10 mouse cellular contexts compared by ENCODE assay signal in the genomic region with DNA sequence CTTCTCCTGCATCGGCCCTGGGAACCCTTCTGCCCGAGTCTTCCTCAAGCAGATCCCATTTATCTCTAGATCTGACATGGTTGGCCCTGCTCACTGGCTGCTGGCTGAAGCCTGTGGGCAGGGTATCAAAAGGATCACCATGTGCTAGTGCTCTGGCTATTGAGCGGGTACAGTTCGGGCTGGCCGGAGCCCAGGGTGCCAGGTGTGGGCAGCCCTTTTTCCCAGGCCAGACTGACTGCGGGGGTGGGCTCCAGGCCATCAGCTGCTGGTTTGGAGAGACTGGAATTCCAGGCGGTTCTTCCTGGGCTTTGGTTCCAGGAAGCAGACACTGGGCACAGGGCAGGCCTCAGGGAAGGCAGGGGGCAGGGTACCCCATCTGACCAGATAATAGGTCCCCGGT. TPM values are rescaled to one million over a fixed set of nuclear protein-coding genes. Genes with fewer than 3 reads are reported as not detected.
DNase-seq lines count a peak whose midpoint lies in the region; ATAC-seq and TF ChIP-seq lines count a peak whose summit lies in the region.
"Had no signal": no experiment of that assay in that cellular context is flagged by ENCODE, and none has a peak within 500 bp of the region (broad histone marks: within the 10 kb centered on the region; RNA-seq: fewer than 3 reads in every experiment).

No protein-coding gene starts in this region.

- no peak overlapping the region for H3K4me2 ChIP-seq in neural tube, embryonic 13.5 days
- H3K4me2 ChIP-seq in neural tube, embryonic 15.5 days = no peak overlapping the region
- H3K4me2 ChIP-seq in forebrain, embryonic 12.5 days = no peak overlapping the region

- H3K4me3 ChIP-seq in neural tube, embryonic 13.5 days = no peak overlapping the region
- H3K4me3 ChIP-seq in heart, embryonic 10.5 days = no peak overlapping the region
- H3K4me3 ChIP-seq in neural tube, embryonic 15.5 days (replicated peaks) = no peak overlapping the region
- no peak overlapping the region for H3K4me3 ChIP-seq in thymus, adult 2 months (ENCODE audit: control insufficient read depth, insufficient read depth, low read length)
- no peak overlapping the region for H3K4me3 ChIP-seq in forebrain, embryonic 12.5 days (replicated peaks)

- DNase-seq in adrenal gland, postnatal 14 days = peak; percentile 41
- DNase-seq in adrenal gland, postnatal 36 days = no peak
- no peak for DNase-seq in neural tube, embryonic 10.5 days (ENCODE audit: extremely low spot score, low spot score)
- DNase-seq in heart, embryonic 10.5 days (ENCODE audit: low spot score) = no peak
- no peak for DNase-seq in thymus, adult 2 months

- H3K27ac ChIP-seq in neural tube, embryonic 13.5 days (replicated peaks) = peak overlapping the region; percentile 52; the same call in 1 of the 2 replicates
- H3K27ac ChIP-seq in heart, embryonic 10.5 days = peak overlapping the region; percentile 65
- peak overlapping the region; percentile 37; the same call in 1 of the 2 replicates for H3K27ac ChIP-seq in neural tube, embryonic 15.5 days (replicated peaks)
- no peak overlapping the region for H3K27ac ChIP-seq in thymus, adult 2 months (ENCODE audit: control insufficient read depth, insufficient read depth, low read length)
- H3K27ac ChIP-seq in forebrain, embryonic 12.5 days = no peak overlapping the region

- peaks cover 26% of the 10 kb centered on the region for H3K27me3 ChIP-seq in neural tube, embryonic 13.5 days
- H3K27me3 ChIP-seq in heart, embryonic 10.5 days (ENCODE audit: insufficient read depth, poor library complexity, severe bottlenecking) = peaks cover 7% of the 10 kb centered on the region; the same call in 1 of the 2 replicates
- peaks cover 19% of the 10 kb centered on the region for H3K27me3 ChIP-seq in neural tube, embryonic 15.5 days (replicated peaks)
- no peaks in the 10 kb centered on the region for H3K27me3 ChIP-seq in thymus, adult 2 months (ENCODE audit: control insufficient read depth, insufficient read depth, low read length)
- H3K27me3 ChIP-seq in forebrain, embryonic 12.5 days = peaks cover 58% of the 10 kb centered on the region

- no peak for TF ChIP-seq CTCF in thymus, adult 2 months (IDR thresholded peaks at IDR 0.05; ENCODE audit: borderline replicate concordance, control insufficient read depth, extremely low read depth, insufficient read depth, low read length, poor library complexity)

- H3K36me3 ChIP-seq in neural tube, embryonic 13.5 days = peaks cover 25% of the 10 kb centered on the region
- peaks cover 33% of the 10 kb centered on the region for H3K36me3 ChIP-seq in heart, embryonic 10.5 days
- peaks cover 21% of the 10 kb centered on the region for H3K36me3 ChIP-seq in neural tube, embryonic 15.5 days
- H3K36me3 ChIP-seq in thymus, adult 2 months (ENCODE audit: control insufficient read depth, insufficient read depth, low read length) = no peaks in the 10 kb centered on the region
- H3K36me3 ChIP-seq in forebrain, embryonic 12.5 days (replicated peaks) = peaks cover 27% of the 10 kb centered on the region
- H3K36me3 ChIP-seq: embryonic facial prominence, embryonic 15.5 days had no signal

- no peak overlapping the region for H3K9ac ChIP-seq in neural tube, embryonic 13.5 days
- no peak overlapping the region for H3K9ac ChIP-seq in neural tube, embryonic 15.5 days (replicated peaks)
- H3K9ac ChIP-seq in forebrain, embryonic 12.5 days = no peak overlapping the region
- H3K9ac ChIP-seq: embryonic facial prominence, embryonic 15.5 days had no signal

- WGBS in neural tube, embryonic 13.5 days = 73% methylated on average over 8 of the region's 8 CpGs
- 69% methylated on average over 8 of the region's 8 CpGs for WGBS in heart, embryonic 10.5 days
- WGBS in neural tube, embryonic 15.5 days = 59% methylated on average over 8 of the region's 8 CpGs
- 94% methylated on average over 8 of the region's 8 CpGs for WGBS in thymus, adult 2 months
- 92% methylated on average over 8 of the region's 8 CpGs for WGBS in forebrain, embryonic 12.5 days

- H3K9me3 ChIP-seq in neural tube, embryonic 13.5 days = no peaks in the 10 kb centered on the region
- no peaks in the 10 kb centered on the region for H3K9me3 ChIP-seq in heart, embryonic 10.5 days
- H3K9me3 ChIP-seq in neural tube, embryonic 15.5 days (replicated peaks) = no peaks in the 10 kb centered on the region
- no peaks in the 10 kb centered on the region for H3K9me3 ChIP-seq in forebrain, embryonic 12.5 days
- H3K9me3 ChIP-seq: embryonic facial prominence, embryonic 15.5 days had no signal

- no peak for TF ChIP-seq POLR2A in thymus, adult 2 months (IDR thresholded peaks at IDR 0.05; ENCODE audit: control insufficient read depth, extremely low read depth, insufficient read depth, low read length, poor library complexity)

- ATAC-seq in neural tube, embryonic 13.5 days (ENCODE audit: low read depth) = no peak
- ATAC-seq in neural tube, embryonic 15.5 days (ENCODE audit: low FRiP score) = no peak
- ATAC-seq in forebrain, embryonic 12.5 days (ENCODE audit: low FRiP score) = no peak

- H3K4me1 ChIP-seq in neural tube, embryonic 13.5 days (replicated peaks) = peaks cover 54% of the 10 kb centered on the region
- peaks cover 94% of the 10 kb centered on the region for H3K4me1 ChIP-seq in heart, embryonic 10.5 days
- peaks cover 54% of the 10 kb centered on the region for H3K4me1 ChIP-seq in neural tube, embryonic 15.5 days
- H3K4me1 ChIP-seq in thymus, adult 2 months (replicated peaks; ENCODE audit: control insufficient read depth, insufficient read depth, low read length) = peaks cover 34% of the 10 kb centered on the region
- H3K4me1 ChIP-seq in forebrain, embryonic 12.5 days = peaks cover 41% of the 10 kb centered on the region

RNA-seq across cellular contexts. Expression of gene Crip1, which starts 1.4 kb away (rescaled TPM):
- 79.4 and 132 TPM in 2 replicates for total RNA-seq in adrenal gland, postnatal 14 days (2021)
- total RNA-seq in adrenal gland, postnatal 36 days (2021) = 10 to 100 TPM; 44.1 to 71.1 TPM
- polyA plus RNA-seq in neural tube, embryonic 13.5 days (2015; fragmentation: Nextera tagmentation; extraction: Ambion mirVana) = 66.3 and 74.9 TPM in 2 replicates
- polyA plus RNA-seq in heart, embryonic 10.5 days (2016; fragmentation: Nextera tagmentation; extraction: Ambion mirVana) = 511 and 613 TPM in 2 replicates
- polyA plus RNA-seq in neural tube, embryonic 15.5 days (2015; fragmentation: Nextera tagmentation; extraction: Ambion mirVana) = 53.4 and 404 TPM in 2 replicates
- 904 and 1,218 TPM in 2 replicates for polyA plus RNA-seq in thymus, adult 2 months (2012; rRNA removed)
- 48.5 and 62.0 TPM in 2 replicates for polyA plus RNA-seq in forebrain, embryonic 12.5 days (2016; fragmentation: Nextera tagmentation; extraction: Ambion mirVana)

RNA-seq across cellular contexts. Expression of gene Crip2, which starts 7.4 kb away (rescaled TPM):
- 152 and 174 TPM in 2 replicates for total RNA-seq in adrenal gland, postnatal 14 days (2021)
- 10 to 100 TPM; 51.8 to 52.5 TPM for total RNA-seq in adrenal gland, postnatal 36 days (2021)
- 301 and 350 TPM in 2 replicates for polyA plus RNA-seq in neural tube, embryonic 13.5 days (2015; fragmentation: Nextera tagmentation; extraction: Ambion mirVana)
- 956 and 1,505 TPM in 2 replicates for polyA plus RNA-seq in heart, embryonic 10.5 days (2016; fragmentation: Nextera tagmentation; extraction: Ambion mirVana)
- 259 and 289 TPM in 2 replicates for polyA plus RNA-seq in neural tube, embryonic 15.5 days (2015; fragmentation: Nextera tagmentation; extraction: Ambion mirVana)
- polyA plus RNA-seq in thymus, adult 2 months (2012; rRNA removed) = 95.9 and 282 TPM in 2 replicates
- polyA plus RNA-seq in forebrain, embryonic 12.5 days (2016; fragmentation: Nextera tagmentation; extraction: Ambion mirVana) = 223 and 227 TPM in 2 replicates

RNA-seq across cellular contexts. Expression of gene Tedc1, which starts 8.7 kb away (rescaled TPM):
- total RNA-seq in adrenal gland, postnatal 14 days (2021) = 3.1 and 3.7 TPM in 2 replicates
- total RNA-seq in adrenal gland, postnatal 36 days (2021) = 1 to 10 TPM; 1.7 TPM
- 17.1 and 18.7 TPM in 2 replicates for polyA plus RNA-seq in neural tube, embryonic 13.5 days (2015; fragmentation: Nextera tagmentation; extraction: Ambion mirVana)
- polyA plus RNA-seq in heart, embryonic 10.5 days (2016; fragmentation: Nextera tagmentation; extraction: Ambion mirVana) = 32.7 and 33.5 TPM in 2 replicates
- polyA plus RNA-seq in neural tube, embryonic 15.5 days (2015; fragmentation: Nextera tagmentation; extraction: Ambion mirVana) = 19.6 and 36.6 TPM in 2 replicates
- polyA plus RNA-seq in thymus, adult 2 months (2012; rRNA removed) = 96.2 and 125 TPM in 2 replicates
- 48.3 and 49.6 TPM in 2 replicates for polyA plus RNA-seq in forebrain, embryonic 12.5 days (2016; fragmentation: Nextera tagmentation; extraction: Ambion mirVana)

RNA-seq across cellular contexts. Expression of gene Tmem121, which starts 38.2 kb away (rescaled TPM):
- total RNA-seq in adrenal gland, postnatal 14 days (2021) = 3.4 and 4.7 TPM in 2 replicates
- 1 to 10 TPM; 4.5 to 7.4 TPM for total RNA-seq in adrenal gland, postnatal 36 days (2021)
- 33.5 and 33.9 TPM in 2 replicates for polyA plus RNA-seq in neural tube, embryonic 13.5 days (2015; fragmentation: Nextera tagmentation; extraction: Ambion mirVana)
- 2.6 and 6.1 TPM in 2 replicates for polyA plus RNA-seq in heart, embryonic 10.5 days (2016; fragmentation: Nextera tagmentation; extraction: Ambion mirVana)
- 47.2 and 52.2 TPM in 2 replicates for polyA plus RNA-seq in neural tube, embryonic 15.5 days (2015; fragmentation: Nextera tagmentation; extraction: Ambion mirVana)
- polyA plus RNA-seq in thymus, adult 2 months (2012; rRNA removed) = 47.6 and 60.9 TPM in 2 replicates
- polyA plus RNA-seq in forebrain, embryonic 12.5 days (2016; fragmentation: Nextera tagmentation; extraction: Ambion mirVana) = 21.6 and 21.9 TPM in 2 replicates
- total RNA-seq: neutrophil, adult 5-6 weeks had no signal

RNA-seq across cellular contexts. Expression of gene Mta1, which starts 49.4 kb away (rescaled TPM):
- 83.7 and 94.0 TPM in 2 replicates for total RNA-seq in adrenal gland, postnatal 14 days (2021)
- 10 to 100 TPM; 76.8 to 99.8 TPM for total RNA-seq in adrenal gland, postnatal 36 days (2021)
- 14.8 and 15.1 TPM in 2 replicates for polyA plus RNA-seq in neural tube, embryonic 13.5 days (2015; fragmentation: Nextera tagmentation; extraction: Ambion mirVana)
- polyA plus RNA-seq in heart, embryonic 10.5 days (2016; fragmentation: Nextera tagmentation; extraction: Ambion mirVana) = 12.0 and 17.5 TPM in 2 replicates
- polyA plus RNA-seq in neural tube, embryonic 15.5 days (2015; fragmentation: Nextera tagmentation; extraction: Ambion mirVana) = 14.3 and 15.0 TPM in 2 replicates
- 163 and 208 TPM in 2 replicates for polyA plus RNA-seq in thymus, adult 2 months (2012; rRNA removed)
- polyA plus RNA-seq in forebrain, embryonic 12.5 days (2016; fragmentation: Nextera tagmentation; extraction: Ambion mirVana) = 22.2 and 22.7 TPM in 2 replicates

Comparison
In these comparisons a context has a peak if more than half of its experiments do, and no peak if none do; other contexts are left out.
1. H3K27ac ChIP-seq: peak in neural tube, embryonic 13.5 days (single experiment), heart, embryonic 10.5 days (single experiment) and neural tube, embryonic 15.5 days (single experiment); none in thymus, adult 2 months (single experiment) and forebrain, embryonic 12.5 days (single experiment).